Mouse (Mus musculus): ENCODE measurements around the gene Smox.

The Smox gene

DNA sequence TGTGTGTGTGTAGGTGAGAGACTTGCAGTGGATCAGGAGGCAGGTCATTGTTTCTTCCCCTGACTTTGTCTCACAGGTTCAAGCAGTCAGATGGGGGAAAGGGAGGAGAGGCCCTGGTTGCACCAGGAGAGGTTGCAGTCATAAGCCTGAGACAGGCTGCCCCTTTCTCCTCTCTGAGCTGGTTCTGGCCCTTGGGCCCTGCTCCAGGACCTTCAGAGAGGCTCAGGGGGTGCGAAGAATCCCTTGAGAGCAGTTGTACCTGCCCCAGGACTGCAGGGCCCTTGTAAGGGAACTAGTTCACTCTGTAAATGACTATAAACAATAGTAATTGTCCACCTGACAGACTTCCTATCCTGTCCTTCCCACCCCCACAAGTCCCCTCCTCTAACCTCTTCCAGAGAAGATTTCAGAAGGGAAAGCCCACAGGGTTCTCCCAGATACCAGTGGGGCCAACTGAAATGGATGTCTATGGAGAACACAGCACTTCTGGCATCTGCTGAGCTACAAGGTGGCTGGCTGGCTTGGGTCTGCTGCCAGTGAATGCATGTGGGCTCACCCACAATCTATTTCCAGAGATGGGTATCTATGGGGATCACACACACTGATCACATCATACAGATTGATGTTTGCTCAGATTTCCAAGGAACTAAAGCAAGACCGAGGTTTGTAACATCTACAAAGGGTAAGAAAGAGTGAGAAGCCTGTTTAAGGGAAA lies 69.1 kb downstream of the Smox start:
- DNase-seq = no peak

DNA sequence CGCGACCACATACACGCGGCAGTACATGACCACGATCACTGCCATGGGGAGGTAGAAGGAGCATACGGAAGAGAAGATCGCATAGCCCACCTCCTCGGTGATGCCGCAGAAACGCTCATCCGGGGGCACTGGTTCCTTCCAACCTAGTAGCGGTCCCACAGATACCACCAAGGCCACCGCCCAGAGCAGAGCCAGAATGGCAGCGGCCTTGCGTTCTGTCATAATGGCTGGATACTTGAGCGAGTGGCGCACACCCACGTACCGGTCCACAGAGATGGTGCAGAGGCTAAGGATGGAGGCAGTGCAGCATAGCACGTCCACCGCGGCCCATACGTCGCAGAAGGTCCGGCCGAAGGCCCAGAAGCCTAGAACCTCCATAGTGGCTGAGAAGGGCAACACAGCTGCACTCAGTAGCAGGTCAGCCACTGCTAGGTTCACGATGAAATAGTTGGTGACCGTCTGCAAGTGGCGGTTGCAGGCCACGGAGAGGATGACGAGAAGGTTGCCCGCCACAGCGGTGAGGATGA lies 70.1 kb downstream of the Smox start:
- no peak for DNase-seq

DNA sequence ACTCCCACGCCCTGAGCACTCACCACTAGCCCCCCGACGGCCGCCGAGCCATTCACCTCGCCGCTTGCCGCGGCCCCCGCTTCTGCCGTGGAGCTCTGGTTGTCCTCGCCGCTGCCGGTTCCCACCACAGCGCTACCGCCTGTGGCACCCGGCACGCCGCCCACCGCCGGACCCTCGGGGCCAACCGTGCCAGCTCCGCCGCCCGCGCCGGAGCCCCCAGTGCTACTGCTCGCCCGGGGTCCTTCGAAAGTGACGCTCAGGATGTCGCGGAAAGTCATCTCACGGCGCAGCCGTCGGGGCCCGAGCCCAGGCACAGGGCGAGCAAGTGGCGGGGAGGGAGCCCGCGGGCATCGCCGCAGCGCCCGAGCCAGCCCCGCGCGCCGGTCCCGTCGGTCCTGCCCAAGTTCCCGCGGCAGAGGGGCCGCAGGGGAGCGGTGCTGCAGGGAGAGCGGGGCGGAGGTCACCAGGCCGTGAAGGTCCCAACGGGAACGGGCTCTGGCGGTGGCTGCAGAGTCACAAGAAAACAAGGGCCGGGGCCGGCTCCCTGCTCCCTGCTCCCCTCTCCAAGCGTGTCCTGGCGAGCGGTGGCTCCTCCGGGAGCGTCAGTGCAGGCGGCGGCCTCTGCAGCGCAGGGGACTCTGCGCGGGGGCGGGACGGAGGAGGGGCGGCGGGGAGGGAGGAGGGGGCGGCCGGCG lies 70.7 kb downstream of the Smox start, which contains the start of gene Adra1d:
TSS of gene Adra1d (minus strand) at position 393 of the 695 bp plus-strand sequence.
- peak; percentile 63 for DNase-seq

DNA sequence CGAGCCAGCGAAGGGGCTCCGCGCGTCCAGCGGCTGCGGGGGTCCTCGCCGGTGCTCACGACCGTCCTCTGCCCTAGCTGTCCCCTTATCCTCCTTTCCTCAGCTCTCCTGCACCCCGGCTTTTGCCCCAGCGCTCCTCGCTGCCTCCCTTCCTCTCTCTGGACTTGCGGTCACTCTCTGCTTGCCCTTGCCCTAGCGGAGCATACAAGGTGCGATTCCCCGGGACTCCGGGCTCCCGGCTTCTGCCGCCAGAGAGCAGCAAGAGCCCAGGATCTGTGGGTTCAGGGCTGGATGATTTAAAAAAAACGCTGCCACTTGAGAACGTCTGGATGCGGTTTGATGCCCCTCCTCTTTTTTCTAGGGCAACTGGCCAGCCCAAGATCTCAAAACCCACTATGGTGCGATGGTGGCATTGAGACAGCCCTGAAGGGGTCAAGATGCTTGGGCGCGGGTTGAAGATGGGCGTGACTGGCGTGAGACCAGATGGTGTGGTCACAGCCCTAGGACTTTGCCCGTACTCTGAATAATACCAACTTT lies 71.4 kb downstream of the Smox start:
- DNase-seq = peak; percentile 84

All from kidney, postnatal 10 days (tissue).